Mouse (Mus musculus): Measurements from ENCODE around the gene Gbx1.

DNA sequence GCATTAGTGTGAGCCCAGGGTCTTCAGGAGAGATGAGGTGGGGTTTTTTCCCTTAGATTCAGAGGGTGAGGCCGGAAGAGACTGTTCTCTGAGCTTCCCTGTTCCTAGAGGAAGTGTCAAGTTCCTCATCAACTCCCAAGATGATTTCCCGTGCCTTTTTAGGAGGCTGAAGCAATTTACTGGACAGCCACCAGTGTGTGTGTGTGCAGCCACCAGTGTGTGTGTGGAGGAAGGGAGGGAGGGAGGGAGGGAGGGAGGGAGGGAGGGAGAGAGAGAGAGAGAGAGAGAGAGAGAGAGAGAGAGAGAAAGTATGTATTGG is 73.1 kb downstream of the Gbx1 start:
- TF ChIP-seq CTCF (IDR thresholded peaks at IDR 0.05; ENCODE audit: insufficient read depth, low read depth, low read length): no peak
- TF ChIP-seq POLR2A (IDR thresholded peaks at IDR 0.05; ENCODE audit: insufficient read depth, low read depth, low read length): no peak

Data from olfactory bulb, adult 2 months (tissue).